Mouse (Mus musculus) forebrain, embryonic 11.5 days (tissue): ENCODE results near the gene Haus6. TPM values are rescaled to one million over a fixed set of nuclear protein-coding genes. Genes with fewer than 3 reads are reported as not detected.
"Not testable (repeated sequence)": the region's sequence is repeated elsewhere in the genome, so short reads cannot be mapped to it uniquely, and the experiment has no call there.

Experiments used
- ATAC-seq: fragments of 200-750 bp; cut with Nextera tagmentation; replicated peaks from 2 replicates; pipeline ENCODE4 v1.8.0; 2017; ENCODE audit warnings: moderate TSS enrichment; ENCODE audit not compliant: low FRiP score
- DNase-seq: peaks from one replicate; pipeline ENCODE4 v3.0.0-alpha.2; 2017; ENCODE audit warnings: low spot score
- H3K27ac ChIP-seq: fragments of 300-500 bp; sonication (generic); 2 replicates; pipeline ENCODE4 v1.5.1; 2014; ENCODE audit warnings: low read depth, low read length
- H3K27me3 ChIP-seq: fragments of 300-500 bp; sonication (generic); 2 replicates; pipeline ENCODE4 v1.6.1; 2014; ENCODE audit warnings: mild to moderate bottlenecking, low read length, mixed read lengths; ENCODE audit not compliant: control insufficient read depth, insufficient read depth
- H3K36me3 ChIP-seq: fragments of 300-500 bp; sonication (generic); 2 replicates; pipeline ENCODE4 v1.6.1; 2014; ENCODE audit warnings: mild to moderate bottlenecking, low read length, moderate library complexity, mixed read lengths; ENCODE audit not compliant: control insufficient read depth, insufficient read depth
- H3K4me1 ChIP-seq: fragments of 300-500 bp; sonication (generic); replicated peaks from 2 replicates; pipeline ENCODE4 v1.6.1; 2014; ENCODE audit warnings: low read length, mixed read lengths; ENCODE audit not compliant: control insufficient read depth, insufficient read depth
- H3K4me2 ChIP-seq: fragments of 300-500 bp; sonication (generic); 2 replicates; pipeline ENCODE4 v1.6.1; 2014; ENCODE audit warnings: low read depth, mild to moderate bottlenecking, low read length, moderate library complexity, mixed read lengths; ENCODE audit not compliant: severe bottlenecking
- H3K4me3 ChIP-seq: fragments of 300-500 bp; sonication (generic); 2 replicates; pipeline ENCODE4 v1.5.1; 2014; ENCODE audit warnings: low read depth, low read length
- H3K9ac ChIP-seq: fragments of 300-500 bp; sonication (generic); 2 replicates; pipeline ENCODE4 v1.6.1; 2014; ENCODE audit warnings: low read length
- H3K9me3 ChIP-seq: fragments of 300-500 bp; sonication (generic); 2 replicates; pipeline ENCODE4 v1.6.1; 2016; ENCODE audit warnings: low read length, mixed read lengths; ENCODE audit not compliant: control insufficient read depth
- WGBS: fragments of 180-500 bp; shearing (Covaris S2); extraction: QIAGEN DNeasy Blood & Tissue Kit; methylation state at CpG from one replicate; pipeline ENCODE4 v1.1.7; 2014; 5-methylcytosine and 5-hydroxymethylcytosine counted together
- polyA plus RNA-seq: library from polyadenylated mRNA; unstranded; fragments of >200 nt; fragmentation: Nextera tagmentation; extraction: Ambion mirVana; gene quantifications from 2 replicates; pipeline ENCODE4 v1.2.1, GENCODE M21; 2014

Gene Haus6
- polyA plus RNA-seq, 1 experiment from 2014 or later = 32.9 TPM

GRCm38 (mm10) chr4:86632556-86632955, 20.7 kb upstream of the Haus6 start:
- not testable (repeated sequence) for H3K4me3 ChIP-seq, H3K36me3 ChIP-seq, H3K27me3 ChIP-seq, DNase-seq, H3K9ac ChIP-seq, H3K9me3 ChIP-seq, H3K4me2 ChIP-seq, H3K27ac ChIP-seq, ATAC-seq, H3K4me1 ChIP-seq
- WGBS = 77% methylated on average over 4 of the region's 5 CpGs

- Histone ChIP-seq H3K9me3 (no peaks in the 10 kb centered on the region), H3K36me3 (no peaks in the 10 kb centered on the region), H3K9ac (no peak overlapping the region), H3K4me1 (no peaks in the 10 kb centered on the region), H3K27ac (no peak overlapping the region), H3K4me2 (no peak overlapping the region), H3K27me3 (no peaks in the 10 kb centered on the region), H3K4me3 (no peak overlapping the region)
- no peak for DNase-seq
- 62% methylated on average over 4 of the region's 4 CpGs for WGBS
- ATAC-seq = no peak
Measured at GRCm38 (mm10) chr4:86631831-86632230, 20.0 kb upstream of the Haus6 start.

- WGBS = 92% methylated on average over 7 of the region's 7 CpGs
- not testable (repeated sequence) for H3K36me3 ChIP-seq, H3K27ac ChIP-seq, ATAC-seq, H3K9ac ChIP-seq, H3K27me3 ChIP-seq, H3K9me3 ChIP-seq, H3K4me2 ChIP-seq, H3K4me3 ChIP-seq, H3K4me1 ChIP-seq, DNase-seq
Measured at GRCm38 (mm10) chr4:86626496-86626895, 14.6 kb upstream of the Haus6 start.

GRCm38 (mm10) chr4:86625463-86625862, 13.6 kb upstream of the Haus6 start:
- no peak overlapping the region for H3K4me3 ChIP-seq

GRCm38 (mm10) chr4:86622532-86622931, 10.7 kb upstream of the Haus6 start:
- WGBS = 95% methylated on average over 1 of the region's 1 CpGs

More at GRCm38 (mm10) chr4:86625463-86625862, 13.6 kb upstream of the Haus6 start:
- no peaks in the 10 kb centered on the region for H3K9me3 ChIP-seq
- H3K27me3 ChIP-seq = no peaks in the 10 kb centered on the region
- no peaks in the 10 kb centered on the region for H3K4me1 ChIP-seq
- no peaks in the 10 kb centered on the region for H3K36me3 ChIP-seq
- DNase-seq = no peak
- no peak overlapping the region for H3K27ac ChIP-seq
- no peak overlapping the region for H3K4me2 ChIP-seq
- 90% methylated on average over 5 of the region's 5 CpGs for WGBS
- no peak for ATAC-seq
- no peak overlapping the region for H3K9ac ChIP-seq

GRCm38 (mm10) chr4:86622116-86622515, 10.3 kb upstream of the Haus6 start:
- DNase-seq (no peak), ATAC-seq (no peak)
- no peaks in the 10 kb centered on the region for H3K9me3 ChIP-seq
- H3K4me2 ChIP-seq = no peak overlapping the region
- no peaks in the 10 kb centered on the region for H3K36me3 ChIP-seq
- H3K4me3 ChIP-seq = no peak overlapping the region
- no peaks in the 10 kb centered on the region for H3K4me1 ChIP-seq
- no peaks in the 10 kb centered on the region for H3K27me3 ChIP-seq
- 83% methylated on average over 3 of the region's 3 CpGs for WGBS
- H3K27ac ChIP-seq = no peak overlapping the region
- H3K9ac ChIP-seq = no peak overlapping the region

More at GRCm38 (mm10) chr4:86622532-86622931, 10.7 kb upstream of the Haus6 start:
- not testable (repeated sequence) for H3K4me3 ChIP-seq, H3K36me3 ChIP-seq, H3K27me3 ChIP-seq, DNase-seq, H3K4me2 ChIP-seq, H3K27ac ChIP-seq, ATAC-seq, H3K9ac ChIP-seq, H3K4me1 ChIP-seq, H3K9me3 ChIP-seq

- H3K27me3 ChIP-seq = no peaks in the 10 kb centered on the region
Measured at GRCm38 (mm10) chr4:86620506-86620905, 8.7 kb upstream of the Haus6 start.

GRCm38 (mm10) chr4:86612289-86612620, 400 bp upstream of the Haus6 start:
- WGBS = 39% methylated on average over 8 of the region's 8 CpGs
- H3K4me3 ChIP-seq = peak overlapping the region; percentile 44
- no peak overlapping the region for H3K27ac ChIP-seq
- DNase-seq = peak; percentile 50
- H3K4me2 ChIP-seq = peak overlapping the region; percentile 47
- H3K9me3 ChIP-seq = no peaks in the 10 kb centered on the region
- peak overlapping the region; percentile 50 for H3K9ac ChIP-seq
- H3K36me3 ChIP-seq = no peaks in the 10 kb centered on the region; the same call in 1 of the 2 replicates
- no peaks in the 10 kb centered on the region for H3K27me3 ChIP-seq
- ATAC-seq = no peak; the same call in 1 of the 2 replicates
- H3K4me1 ChIP-seq = no peaks in the 10 kb centered on the region

More at GRCm38 (mm10) chr4:86620506-86620905, 8.7 kb upstream of the Haus6 start:
- Histone ChIP-seq H3K4me1 (no peaks in the 10 kb centered on the region), H3K9me3 (no peaks in the 10 kb centered on the region), H3K4me2 (no peak overlapping the region), H3K36me3 (no peaks in the 10 kb centered on the region), H3K9ac (no peak overlapping the region), H3K4me3 (no peak overlapping the region), H3K27ac (no peak overlapping the region)
- no peak for ATAC-seq
- no peak for DNase-seq
- 69% methylated on average over 2 of the region's 2 CpGs for WGBS

GRCm38 (mm10) chr4:86591304-86591703, 20.6 kb downstream of the Haus6 start:
- H3K4me3 ChIP-seq = no peak overlapping the region
- H3K27ac ChIP-seq = no peak overlapping the region
- no peak overlapping the region for H3K9ac ChIP-seq
- H3K4me2 ChIP-seq = no peak overlapping the region
- H3K27me3 ChIP-seq = no peaks in the 10 kb centered on the region
- ATAC-seq (no peak), DNase-seq (no peak)
- H3K4me1 ChIP-seq = no peaks in the 10 kb centered on the region
- no peaks in the 10 kb centered on the region for H3K9me3 ChIP-seq
- 94% methylated on average over 2 of the region's 2 CpGs for WGBS
- H3K36me3 ChIP-seq = no peaks in the 10 kb centered on the region; the same call in 1 of the 2 replicates
